Mouse (Mus musculus) retina, embryonic 14.5 days (tissue): ENCODE results near the gene Itga3.

Experiments
- DNase-seq: peaks from one replicate; pipeline ENCODE4 v3.0.0-alpha.2; 2015; ENCODE audit warnings: low spot score

The Itga3 gene

DNA sequence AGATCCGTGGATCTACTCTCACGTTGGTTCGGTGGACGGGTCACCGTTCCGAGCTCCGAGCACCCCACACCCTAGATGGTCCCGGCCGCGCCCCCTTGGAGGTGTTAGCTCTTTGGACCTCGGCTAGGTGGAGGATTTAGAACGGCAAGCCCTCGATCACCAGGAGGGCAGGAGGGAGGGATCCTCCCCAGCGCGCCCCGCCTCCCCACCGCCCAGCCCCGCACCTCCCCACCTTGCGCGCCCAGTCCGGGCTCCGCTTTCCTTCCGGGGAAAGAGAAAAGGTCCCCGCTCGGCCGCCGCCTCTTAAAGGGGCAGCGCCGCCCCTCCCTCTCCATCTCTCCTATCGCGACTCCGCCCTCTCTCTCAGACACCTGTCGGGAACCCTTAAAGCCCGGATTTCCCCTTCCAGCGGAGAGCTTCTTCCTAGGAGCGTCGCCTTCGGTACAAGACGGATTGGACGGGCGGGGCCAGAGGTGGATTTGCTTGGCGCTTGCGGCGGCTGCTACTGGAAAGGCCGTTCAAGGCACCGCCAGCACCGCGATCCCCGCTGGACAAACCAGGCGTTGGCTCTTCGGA, at the start of gene Itga3:
TSS of gene Itga3 (minus strand) at position 266 of the 576 bp plus-strand sequence.
- DNase-seq: peak; percentile 74

DNA sequence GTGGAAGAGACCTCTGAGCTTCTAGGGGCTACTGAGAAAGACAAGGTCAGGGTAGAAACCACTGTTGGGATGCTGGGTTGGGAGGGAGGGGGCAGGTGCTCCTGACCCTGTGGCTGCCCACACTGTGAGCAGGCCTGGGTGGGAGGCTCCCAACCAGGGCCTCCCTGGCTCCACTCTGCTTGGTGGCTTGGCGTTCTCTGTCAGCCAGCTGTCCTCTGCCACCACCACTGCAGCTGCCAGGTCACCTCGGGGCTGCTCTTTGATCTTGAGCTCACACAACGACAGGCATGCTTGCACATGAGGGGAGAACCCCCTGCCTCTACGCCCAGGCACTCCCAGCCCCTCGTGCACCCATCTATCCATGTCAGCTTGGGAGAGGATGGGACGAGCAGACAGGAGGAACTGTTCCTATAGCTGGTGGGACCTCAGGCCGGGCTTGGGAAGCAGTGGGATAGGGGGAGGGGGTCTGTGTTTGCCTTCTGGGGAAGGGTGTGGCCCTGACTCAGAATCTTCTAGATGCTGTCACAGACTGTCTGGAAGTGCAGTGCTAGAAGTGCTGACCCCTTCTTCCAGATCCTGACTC, 48.9 kb upstream of the Itga3 start:
- DNase-seq: no peak

- no peak for DNase-seq
Measured at GRCm38 (mm10) chr11:95122100-95122489, 45.5 kb upstream of the Itga3 start.

DNA sequence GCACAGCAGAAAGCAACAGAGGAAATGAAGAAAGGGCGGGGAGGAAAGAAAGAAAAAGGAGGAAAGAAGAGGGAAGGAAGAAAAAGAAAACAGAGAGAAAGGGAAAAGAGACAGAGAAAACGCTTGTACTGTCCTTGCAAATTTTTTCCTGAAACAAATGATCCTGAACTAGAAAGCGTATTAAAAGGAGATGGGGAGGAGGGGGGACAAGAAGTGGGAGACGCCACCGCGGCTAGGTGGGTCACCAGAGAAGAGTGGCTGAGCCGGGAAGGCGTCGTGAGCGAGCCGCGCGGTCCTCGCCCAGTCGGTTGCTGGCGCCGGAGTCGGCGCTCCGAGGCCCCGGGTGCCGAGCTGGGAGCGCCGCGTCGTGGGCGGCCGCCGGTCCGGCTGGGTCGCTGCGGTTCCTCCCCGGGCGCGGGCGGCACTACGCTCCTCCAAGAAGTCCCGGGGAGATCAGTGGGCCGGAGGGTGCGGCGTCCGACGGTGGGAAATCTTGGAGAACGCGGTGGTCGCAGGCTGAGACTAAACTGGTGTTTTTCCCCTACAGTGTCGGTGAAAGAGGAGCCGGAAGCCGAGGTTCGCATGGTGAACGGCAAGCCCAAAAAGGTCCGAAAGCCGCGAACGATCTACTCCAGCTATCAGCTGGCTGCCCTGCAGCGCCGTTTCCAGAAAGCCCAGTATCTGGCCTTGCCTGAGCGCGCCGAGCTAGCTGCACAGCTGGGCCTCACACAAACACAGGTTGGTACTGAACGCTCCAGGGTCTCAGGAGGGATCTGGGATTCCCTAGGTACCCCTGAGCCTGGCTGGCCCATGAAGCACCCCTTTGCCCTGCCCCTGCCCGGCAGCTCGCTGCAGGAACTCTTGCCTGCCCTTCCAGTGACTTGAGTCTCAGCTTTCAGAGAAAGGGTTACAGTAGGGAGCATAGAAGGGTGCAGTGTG, 44.8 kb upstream of the Itga3 start:
- no peak for DNase-seq

GRCm38 (mm10) chr11:95120633-95121020, 44.0 kb upstream of the Itga3 start:
- DNase-seq: no peak

- DNase-seq: peak; percentile 72
Measured at GRCm38 (mm10) chr11:95119990-95120632, 43.5 kb upstream of the Itga3 start, which contains the start of gene Dlx3. TSS of gene Dlx3 (plus strand) at chr11:95120119.

GRCm38 (mm10) chr11:95118505-95118904, 41.9 kb upstream of the Itga3 start:
- peak; percentile 86 for DNase-seq

GRCm38 (mm10) chr11:95117030-95117429, 40.4 kb upstream of the Itga3 start:
- peak; percentile 92 for DNase-seq

DNA sequence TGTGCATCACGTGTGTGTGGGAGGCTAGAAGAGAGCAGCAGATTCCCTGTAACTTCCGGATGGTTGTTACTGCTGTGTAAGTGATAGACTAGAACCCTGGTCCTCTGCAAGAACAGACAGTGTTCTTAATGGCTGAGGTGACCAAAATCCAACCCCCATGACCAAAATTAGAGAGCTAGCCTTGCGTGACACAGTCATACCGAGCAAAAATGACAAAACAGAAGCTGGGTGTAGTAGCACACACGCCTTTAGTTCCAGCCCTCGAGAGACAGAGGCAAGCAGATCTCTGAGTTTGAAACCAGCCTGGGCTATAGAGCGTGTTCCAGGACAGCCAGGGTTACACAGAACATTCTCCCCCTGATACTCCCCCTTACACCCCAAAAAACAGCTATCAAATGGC, 33.5 kb upstream of the Itga3 start:
- DNase-seq: no peak

GRCm38 (mm10) chr11:95109000-95109399, 32.4 kb upstream of the Itga3 start:
- no peak for DNase-seq

GRCm38 (mm10) chr11:95106440-95107236, 30.0 kb upstream of the Itga3 start:
- DNase-seq: peak; percentile 95

DNA sequence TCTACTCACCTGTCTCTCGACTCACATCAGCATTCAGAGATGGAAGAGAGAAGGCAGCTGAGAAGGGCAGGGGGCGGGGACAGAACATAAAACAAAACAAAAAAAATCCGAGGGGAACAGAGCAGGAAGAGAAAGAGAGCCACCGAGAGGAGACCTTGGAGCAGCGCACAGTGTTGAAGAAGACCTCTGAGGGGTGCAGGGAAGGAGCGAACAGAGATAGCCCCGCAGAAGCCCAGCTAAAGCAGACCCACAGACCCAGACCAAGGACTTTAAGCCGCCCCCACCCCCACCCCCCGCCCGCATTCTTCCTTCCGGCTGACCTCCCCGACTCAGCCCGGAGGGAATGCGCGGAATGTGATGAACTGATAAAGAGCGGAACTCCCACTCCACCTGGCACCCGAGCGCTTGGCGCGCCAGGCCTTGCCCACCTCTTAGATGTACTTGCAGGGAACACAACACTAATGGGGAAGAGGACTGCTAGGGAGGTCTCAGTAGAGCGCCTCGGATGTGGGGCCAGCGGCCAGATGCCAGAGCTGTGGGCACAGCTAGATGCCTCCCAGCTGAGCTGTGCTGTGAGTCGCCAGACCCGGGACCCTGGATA, 28.8 kb upstream of the Itga3 start:
- peak; percentile 50 for DNase-seq

- no peak for DNase-seq
Measured at GRCm38 (mm10) chr11:95104266-95104665, 27.7 kb upstream of the Itga3 start.

GRCm38 (mm10) chr11:95102161-95102904, 25.7 kb upstream of the Itga3 start:
- DNase-seq: no peak

DNA sequence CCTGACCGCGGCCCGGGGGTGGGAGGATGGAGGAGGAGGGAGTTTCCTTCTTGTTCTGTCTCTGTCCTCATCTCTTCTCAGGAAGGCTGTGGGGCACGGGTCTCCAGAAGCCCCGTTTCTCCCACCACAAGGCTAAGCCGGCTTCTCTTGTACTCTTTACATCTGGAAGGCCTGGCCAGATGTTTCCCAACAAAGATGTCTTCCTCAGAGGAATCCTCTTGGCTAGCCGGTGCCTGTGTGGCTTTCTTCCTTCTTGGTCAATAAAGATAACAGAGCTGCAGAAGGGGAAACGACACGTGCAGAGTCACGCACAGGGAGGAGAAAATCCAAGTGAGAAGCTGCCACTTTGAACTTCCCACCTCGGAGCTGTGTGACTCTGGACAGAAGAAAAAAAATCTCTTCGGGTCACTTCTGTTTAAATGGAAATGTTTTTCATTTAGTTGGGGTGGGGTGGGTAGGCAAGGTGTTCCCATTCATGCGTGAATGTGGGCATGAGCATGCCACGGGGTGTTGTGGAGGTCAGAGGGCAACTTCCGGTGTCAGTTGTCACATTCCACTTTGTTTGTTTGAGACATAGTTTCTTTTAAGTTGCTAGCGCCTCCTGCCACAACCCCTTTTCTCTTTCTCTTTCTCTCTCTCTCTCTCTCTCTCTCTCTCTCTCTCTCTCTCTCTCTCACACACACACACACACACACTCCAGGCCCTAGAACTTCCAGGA, 24.6 kb upstream of the Itga3 start:
- DNase-seq: no peak

- peak; percentile 43 for DNase-seq
Measured at GRCm38 (mm10) chr11:95100393-95100792, 23.8 kb upstream of the Itga3 start.

- DNase-seq: no peak
Measured at GRCm38 (mm10) chr11:95098346-95099095, 21.9 kb upstream of the Itga3 start.

DNA sequence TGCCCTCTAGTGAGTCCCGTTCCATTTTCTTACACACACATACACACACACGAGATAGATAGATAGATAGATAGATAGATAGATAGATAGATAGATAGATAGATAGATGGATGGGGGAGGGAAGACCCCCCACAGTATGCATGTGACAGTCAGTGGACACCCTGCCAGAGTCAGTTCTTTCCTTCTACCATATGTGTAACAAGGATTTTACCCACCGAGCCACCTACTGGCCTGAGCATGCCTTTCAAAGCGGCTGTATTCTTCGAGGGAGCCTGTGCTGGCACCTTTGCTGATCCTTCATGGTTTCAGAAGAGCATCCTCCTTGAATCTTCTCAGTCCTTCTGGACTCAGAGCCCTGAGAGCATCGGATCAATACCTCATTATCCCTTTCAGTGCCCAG, 21.3 kb upstream of the Itga3 start:
- DNase-seq: no peak
